Mouse (Mus musculus): ENCODE measurements at regions not wholly inside any gene's neighbourhood (a gene's known extent, or its start where the extent isn't known, plus 50 kb on each side); places are given as distances from the start of the nearest gene placed in this dataset.
"Not testable (repeated sequence)": the region's sequence is repeated elsewhere in the genome, so short reads cannot be mapped to it uniquely, and the experiment has no call there.

GRCm38 (mm10) chr10:126391770-126392169 is 425.8 kb downstream of the Lrig3 start:
- intact Hi-C loops (cut with DNase I), result no loop called here
- DNase-seq, result peak in 1 of 2 experiments; percentile 5

- intact Hi-C loops (cut with DNase I), result no loop called here
- peak in 1 of 2 experiments; percentile 2 for DNase-seq
Observed at GRCm38 (mm10) chr10:126386430-126386829, 420.5 kb downstream of the Lrig3 start.

- DNase-seq, result no peak
- intact Hi-C loops (cut with DNase I), result no loop called here
Observed at GRCm38 (mm10) chr10:126385644-126386043, 419.7 kb downstream of the Lrig3 start.

- intact Hi-C loops (cut with DNase I), result no loop called here
- DNase-seq, result no peak
Observed at GRCm38 (mm10) chr10:126380381-126380780, 414.4 kb downstream of the Lrig3 start.

- no peak for DNase-seq
- intact Hi-C loops (cut with DNase I), result no loop called here
Observed at GRCm38 (mm10) chr10:126379239-126379638, 413.3 kb downstream of the Lrig3 start.

GRCm38 (mm10) chr10:126373906-126374305 is 407.9 kb downstream of the Lrig3 start:
- DNase-seq, result no peak
- intact Hi-C loops (cut with DNase I), result no loop called here

GRCm38 (mm10) chr10:126371881-126372280 is 405.9 kb downstream of the Lrig3 start:
- intact Hi-C loops (cut with DNase I), result no loop called here

GRCm38 (mm10) chr10:126349076-126349475 is 383.1 kb downstream of the Lrig3 start:
- no peak for DNase-seq
- intact Hi-C loops (cut with DNase I), result no loop called here

More at GRCm38 (mm10) chr10:126371881-126372280, 405.9 kb downstream of the Lrig3 start:
- no peak for DNase-seq

- intact Hi-C loops (cut with DNase I), result loop anchor here (10.0 kb wide), 1 partner anchor 197 kb away; no protein-coding TSS in a partner anchor
- no peak for DNase-seq
Observed at GRCm38 (mm10) chr10:126337426-126337825, 371.5 kb downstream of the Lrig3 start.

- intact Hi-C loops (cut with DNase I), result loop anchor here (5.0 to 10.0 kb wide), 2 partner anchors 201 to 546 kb away; no protein-coding TSS in a partner anchor
- no peak for DNase-seq
Observed at GRCm38 (mm10) chr10:126333786-126334185, 367.8 kb downstream of the Lrig3 start.

- intact Hi-C loops (cut with DNase I), result loop anchor here (2.0 to 10.0 kb wide), 3 partner anchors 204 to 606 kb away; no protein-coding TSS in a partner anchor
- peak; percentile 82 to 88 for DNase-seq
Observed at GRCm38 (mm10) chr10:126330305-126330969, 364.5 kb downstream of the Lrig3 start.

GRCm38 (mm10) chr10:126320831-126321230 is 354.9 kb downstream of the Lrig3 start:
- intact Hi-C loops (cut with DNase I), result no loop called here

GRCm38 (mm10) chr10:126319795-126320194 is 353.8 kb downstream of the Lrig3 start:
- intact Hi-C loops (cut with DNase I), result no loop called here
- DNase-seq, result no peak

More at GRCm38 (mm10) chr10:126320831-126321230, 354.9 kb downstream of the Lrig3 start:
- no peak for DNase-seq

GRCm38 (mm10) chr10:126299962-126300361 is 334.0 kb downstream of the Lrig3 start:
- no peak for DNase-seq
- intact Hi-C loops (cut with DNase I), result no loop called here

- DNase-seq, result no peak
- intact Hi-C loops (cut with DNase I), result no loop called here
Observed at GRCm38 (mm10) chr10:126298211-126298610, 332.2 kb downstream of the Lrig3 start.

- no peak for DNase-seq
- intact Hi-C loops (cut with DNase I), result loop anchor here (1.0 kb wide), 1 partner anchor 12 kb away; no protein-coding TSS in a partner anchor
Observed at GRCm38 (mm10) chr10:126295853-126296252, 329.9 kb downstream of the Lrig3 start.

- intact Hi-C loops (cut with DNase I), result no loop called here
- no peak for DNase-seq
Observed at GRCm38 (mm10) chr10:126291765-126292164, 325.8 kb downstream of the Lrig3 start.

- intact Hi-C loops (cut with DNase I); DNase-seq: not testable (repeated sequence)
Observed at GRCm38 (mm10) chr10:126285096-126285495, 319.1 kb downstream of the Lrig3 start.

GRCm38 (mm10) chr10:126270376-126270775 is 304.4 kb downstream of the Lrig3 start:
- intact Hi-C loops (cut with DNase I), result no loop called here

GRCm38 (mm10) chr10:126267321-126267998 is 301.5 kb downstream of the Lrig3 start:
- intact Hi-C loops (cut with DNase I), result no loop called here
- no peak for DNase-seq

More at GRCm38 (mm10) chr10:126270376-126270775, 304.4 kb downstream of the Lrig3 start:
- DNase-seq, result no peak

- intact Hi-C loops (cut with DNase I), result no loop called here
- no peak for DNase-seq
Observed at GRCm38 (mm10) chr10:126257171-126257570, 291.2 kb downstream of the Lrig3 start.

- DNase-seq, result no peak
- intact Hi-C loops (cut with DNase I), result no loop called here
Observed at GRCm38 (mm10) chr10:126254198-126254597, 288.2 kb downstream of the Lrig3 start.

All from heart, postnatal 36 days (tissue).